8 mouse cellular contexts compared by ENCODE assay signal in the genomic region with DNA sequence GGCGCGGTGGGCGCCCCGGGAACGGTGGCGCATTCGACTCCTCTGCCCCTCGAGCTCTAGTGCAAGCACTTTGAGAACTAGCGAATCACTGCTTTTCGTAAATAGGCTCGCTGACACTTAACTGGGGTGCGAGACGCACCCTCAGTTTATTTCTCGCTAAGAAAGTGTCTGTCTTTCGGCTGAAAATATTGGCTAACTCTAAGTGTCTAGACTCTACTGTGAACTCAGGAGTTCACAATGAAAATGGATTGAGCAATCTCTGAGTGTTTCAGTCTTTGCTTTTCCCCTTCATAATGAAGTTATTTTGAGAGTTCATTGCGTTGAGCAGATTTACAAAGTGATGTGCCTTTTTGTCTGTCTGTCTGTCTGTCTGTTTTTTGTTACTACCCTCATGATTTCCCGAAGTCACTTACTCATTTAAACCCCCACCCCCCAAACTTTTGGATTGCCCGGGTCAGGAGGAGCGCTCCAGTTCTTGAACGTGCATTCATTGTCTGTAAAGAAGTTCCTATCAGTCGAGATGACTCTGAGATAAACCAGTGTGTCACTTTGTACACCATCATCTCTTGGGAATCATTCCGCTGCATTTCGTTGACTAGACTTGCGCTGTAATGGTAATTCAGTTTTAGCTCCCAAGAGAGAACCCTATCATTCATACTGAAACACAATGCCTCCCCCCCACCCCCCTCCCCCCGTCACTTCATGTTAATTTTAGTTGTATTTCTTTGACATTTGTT. TPM values are rescaled to one million over a fixed set of nuclear protein-coding genes. Genes with fewer than 3 reads are reported as not detected.
DNase-seq lines count a peak whose midpoint lies in the region; ATAC-seq and TF ChIP-seq lines count a peak whose summit lies in the region.

No protein-coding gene starts in this region.

- under 1% methylated on average over 25 of the region's 25 CpGs for WGBS in kidney, embryonic 16.5 days
- 1% methylated on average over 25 of the region's 25 CpGs for WGBS in hindbrain, embryonic 14.5 days
- 1% methylated on average over 25 of the region's 25 CpGs for WGBS in midbrain, embryonic 11.5 days

- no peaks in the 10 kb centered on the region for H3K27me3 ChIP-seq in kidney, embryonic 16.5 days (ENCODE audit: insufficient read depth, low read length)
- no peaks in the 10 kb centered on the region for H3K27me3 ChIP-seq in hindbrain, embryonic 14.5 days (ENCODE audit: control insufficient read depth, insufficient read depth, low read length)
- no peaks in the 10 kb centered on the region for H3K27me3 ChIP-seq in midbrain, embryonic 11.5 days (ENCODE audit: control insufficient read depth, insufficient read depth, low read length)

- H3K9me3 ChIP-seq in kidney, embryonic 16.5 days (ENCODE audit: low read length) = no peaks in the 10 kb centered on the region
- H3K9me3 ChIP-seq in hindbrain, embryonic 14.5 days (ENCODE audit: control insufficient read depth, low read length) = no peaks in the 10 kb centered on the region
- H3K9me3 ChIP-seq in midbrain, embryonic 11.5 days (ENCODE audit: control insufficient read depth, low read length) = 0 out of 2 replicates have a peak, but pooled peaks cover 2% of the 10 kb centered on the region

- no peaks in the 10 kb centered on the region for H3K36me3 ChIP-seq in kidney, embryonic 16.5 days (ENCODE audit: insufficient read depth, low read length)
- no peaks in the 10 kb centered on the region for H3K36me3 ChIP-seq in hindbrain, embryonic 14.5 days (replicated peaks; ENCODE audit: control insufficient read depth, insufficient read depth)
- H3K36me3 ChIP-seq in midbrain, embryonic 11.5 days (ENCODE audit: control insufficient read depth, insufficient read depth, low read length) = no peaks in the 10 kb centered on the region; the same call in 1 of the 2 replicates

- peak overlapping the region; percentile 91 for H3K4me3 ChIP-seq in kidney, embryonic 16.5 days (ENCODE audit: low read length)
- peak overlapping the region; percentile 94 for H3K4me3 ChIP-seq in hindbrain, embryonic 14.5 days (replicated peaks; ENCODE audit: low read length)
- H3K4me3 ChIP-seq in midbrain, embryonic 11.5 days (ENCODE audit: low read depth, low read length) = peak overlapping the region; percentile 90

- DNase-seq in kidney, postnatal 25 days = no peak
- DNase-seq in brain, embryonic 14.5 days (ENCODE audit: low read depth) = peak; percentile 38
- peak; percentile 45 for DNase-seq in hindbrain, embryonic 14.5 days (ENCODE audit: low spot score)
- DNase-seq in midbrain, embryonic 11.5 days (ENCODE audit: low spot score, missing footprints) = peak; percentile 95
- DNase-seq in layer of hippocampus, adult 9-10 months (ENCODE audit: low spot score) = no peak
- no peak for DNase-seq in frontal cortex, postnatal 36 days (ENCODE audit: low spot score in 2 of 2)
- no peak for DNase-seq in cerebellum, postnatal 4 days (ENCODE audit: low spot score in 2 of 2)

- no peak for TF ChIP-seq POLR2A in brain, embryonic 14.5 days (IDR thresholded peaks at IDR 0.05; ENCODE audit: borderline replicate concordance, extremely low read depth, insufficient read depth, insufficient read length, poor library complexity, severe bottlenecking)

- H3K4me1 ChIP-seq in kidney, embryonic 16.5 days (ENCODE audit: insufficient read depth, low read length) = peaks cover 24% of the 10 kb centered on the region
- peaks cover 10% of the 10 kb centered on the region for H3K4me1 ChIP-seq in hindbrain, embryonic 14.5 days (replicated peaks; ENCODE audit: control insufficient read depth, insufficient read depth, low read length)
- peaks cover 6% of the 10 kb centered on the region; the same call in 1 of the 2 replicates for H3K4me1 ChIP-seq in midbrain, embryonic 11.5 days (ENCODE audit: control insufficient read depth, insufficient read depth, low read length)

- no peak for ATAC-seq in kidney, embryonic 16.5 days (ENCODE audit: low FRiP score, low TSS enrichment)
- ATAC-seq in hindbrain, embryonic 14.5 days (ENCODE audit: low FRiP score) = peak; percentile 2; the same call in 1 of the 2 replicates
- ATAC-seq in midbrain, embryonic 11.5 days (ENCODE audit: low FRiP score) = no peak

- TF ChIP-seq CTCF in brain, embryonic 14.5 days (IDR thresholded peaks at IDR 0.05; ENCODE audit: borderline replicate concordance, extremely low read depth, insufficient read depth, insufficient read length) = no peak

- H3K27ac ChIP-seq in kidney, embryonic 16.5 days (ENCODE audit: low read length) = peak overlapping the region; percentile 99
- peak overlapping the region; percentile 94 for H3K27ac ChIP-seq in hindbrain, embryonic 14.5 days
- peak overlapping the region; percentile 95 for H3K27ac ChIP-seq in midbrain, embryonic 11.5 days (ENCODE audit: low read depth, low read length)

- peak overlapping the region; percentile 95 for H3K9ac ChIP-seq in kidney, embryonic 16.5 days (replicated peaks; ENCODE audit: low read length)
- peak overlapping the region; percentile 86 for H3K9ac ChIP-seq in hindbrain, embryonic 14.5 days
- H3K9ac ChIP-seq in midbrain, embryonic 11.5 days (ENCODE audit: low read length) = peak overlapping the region; percentile 93

- peak overlapping the region; percentile 86 for H3K4me2 ChIP-seq in kidney, embryonic 16.5 days (replicated peaks; ENCODE audit: low read depth, low read length)
- peak overlapping the region; percentile 85 for H3K4me2 ChIP-seq in hindbrain, embryonic 14.5 days (replicated peaks)
- peak overlapping the region; percentile 79 for H3K4me2 ChIP-seq in midbrain, embryonic 11.5 days

RNA-seq across cellular contexts. Expression of a gene that starts 1.0 kb away (rescaled TPM):
- polyA plus RNA-seq in kidney, embryonic 16.5 days (2015; fragmentation: Nextera tagmentation; extraction: Ambion mirVana) = 35.2 and 44.5 TPM in 2 replicates
- 7.4 and 11.5 TPM in 2 replicates for polyA plus RNA-seq in brain, embryonic 14.5 days (2012; rRNA removed)
- polyA plus RNA-seq in hindbrain, embryonic 14.5 days (2014; fragmentation: Nextera tagmentation; extraction: Ambion mirVana) = 19.1 and 19.8 TPM in 2 replicates
- polyA plus RNA-seq in midbrain, embryonic 11.5 days (2014; fragmentation: Nextera tagmentation; extraction: Ambion mirVana) = 24.3 and 27.4 TPM in 2 replicates

Comparison
In these comparisons a context has a peak if more than half of its experiments do, and no peak if none do; other contexts are left out.
1. DNase-seq: peak in brain, embryonic 14.5 days (single experiment), hindbrain, embryonic 14.5 days (single experiment) and midbrain, embryonic 11.5 days (single experiment); none in kidney, postnatal 25 days (0 of 2), layer of hippocampus, adult 9-10 months (single experiment), frontal cortex, postnatal 36 days (0 of 2) and cerebellum, postnatal 4 days (0 of 2).
2. Peak in every context shown above with its lines, with median percentiles within 50 percentile points of each other: H3K27ac ChIP-seq, H3K4me2 ChIP-seq, H3K4me3 ChIP-seq and H3K9ac ChIP-seq.